Mouse (Mus musculus) erythroblast, embryonic 14.5 days (primary cell): ENCODE measurements around the gene Plekhg1. TPM values are rescaled to one million over a fixed set of nuclear protein-coding genes. Genes with fewer than 3 reads are reported as not detected.

Experiments used
- H3K27me3 ChIP-seq: 2 replicates; pipeline ENCODE4 v1.6.1; 2012; ENCODE audit warnings: inconsistent platforms; ENCODE audit not compliant: control insufficient read depth
- H3K36me3 ChIP-seq: 2 replicates; pipeline ENCODE4 v1.6.1; 2012; ENCODE audit warnings: mild to moderate bottlenecking, inconsistent platforms; ENCODE audit not compliant: control insufficient read depth
- H3K4me1 ChIP-seq: 2 replicates; pipeline ENCODE4 v1.6.1; 2012; ENCODE audit warnings: inconsistent platforms; ENCODE audit not compliant: control insufficient read depth
- H3K4me3 ChIP-seq: replicated peaks from 2 replicates; pipeline ENCODE3; 2012; ENCODE audit warnings: moderate library complexity, mild to moderate bottlenecking, inconsistent platforms
- H3K9me3 ChIP-seq: 2 replicates; pipeline ENCODE4 v1.6.1; 2012; ENCODE audit warnings: low read length, inconsistent platforms, mixed read lengths; ENCODE audit not compliant: control insufficient read depth
- GATA1 ChIP-seq: IDR thresholded peaks from 2 replicates; pipeline ENCODE4 v1.6.1; 2012; ENCODE audit warnings: low read length, inconsistent platforms, mixed read lengths
- TAL1 ChIP-seq: IDR thresholded peaks from 3 replicates; pipeline ENCODE4 v1.6.1; 2012; ENCODE audit warnings: low read length, inconsistent platforms, mixed read lengths
- polyA plus RNA-seq: library from polyadenylated mRNA; stranded (reverse); fragments of >175 nt; gene quantifications from 2 replicates; pipeline ENCODE4 v1.2.3, GENCODE M21; 2012

Plekhg1 gene
- not detected in 2 replicates for polyA plus RNA-seq

- Histone ChIP-seq H3K4me3 (peak within 1 kb of the TSS; percentile 42), H3K4me1 (no peaks in the 10 kb centered on the region), H3K36me3 (no peaks in the 10 kb centered on the region), H3K9me3 (no peaks in the 10 kb centered on the region), H3K27me3 (peaks cover 31% of the 10 kb centered on the region)
- TF ChIP-seq GATA1, result no peak
- TF ChIP-seq TAL1, result no peak
These were observed at the start of gene Plekhg1 for GRCm38 (mm10) chr10:3740148-3740503. Gene Plekhg1, plus strand, starts transcription at chr10:3740364.

GRCm38 (mm10) chr10:3692791-3693190 is 47.4 kb upstream of the Plekhg1 start:
- TF ChIP-seq TAL1 (no peak), GATA1 (no peak)

GRCm38 (mm10) chr10:3693699-3694280 is 46.4 kb upstream of the Plekhg1 start:
- H3K4me1 ChIP-seq, result no peaks in the 10 kb centered on the region
- H3K36me3 ChIP-seq, result no peaks in the 10 kb centered on the region
- H3K9me3 ChIP-seq, result no peaks in the 10 kb centered on the region
- H3K27me3 ChIP-seq, result no peaks in the 10 kb centered on the region
- no peak overlapping the region for H3K4me3 ChIP-seq
- no peak for TF ChIP-seq TAL1
- no peak for TF ChIP-seq GATA1

More at GRCm38 (mm10) chr10:3692791-3693190, 47.4 kb upstream of the Plekhg1 start:
- no peak overlapping the region for H3K4me3 ChIP-seq
- no peaks in the 10 kb centered on the region for H3K36me3 ChIP-seq
- H3K27me3 ChIP-seq, result no peaks in the 10 kb centered on the region
- no peaks in the 10 kb centered on the region for H3K9me3 ChIP-seq
- no peaks in the 10 kb centered on the region for H3K4me1 ChIP-seq

GRCm38 (mm10) chr10:3695332-3695905 is 44.7 kb upstream of the Plekhg1 start:
- H3K4me3 ChIP-seq, result no peak overlapping the region
- H3K36me3 ChIP-seq, result no peaks in the 10 kb centered on the region
- H3K4me1 ChIP-seq, result no peaks in the 10 kb centered on the region
- no peak for TF ChIP-seq GATA1
- no peak for TF ChIP-seq TAL1
- no peaks in the 10 kb centered on the region for H3K9me3 ChIP-seq
- no peaks in the 10 kb centered on the region for H3K27me3 ChIP-seq

- Histone ChIP-seq H3K9me3 (no peaks in the 10 kb centered on the region), H3K4me1 (no peaks in the 10 kb centered on the region), H3K4me3 (no peak overlapping the region), H3K36me3 (no peaks in the 10 kb centered on the region), H3K27me3 (no peaks in the 10 kb centered on the region)
- TF ChIP-seq TAL1 (no peak), GATA1 (no peak)
These were observed 43.3 kb upstream of the Plekhg1 start for GRCm38 (mm10) chr10:3696727-3697348.

- TF ChIP-seq GATA1, result no peak
- TF ChIP-seq TAL1, result no peak
- Histone ChIP-seq H3K36me3 (no peaks in the 10 kb centered on the region), H3K9me3 (no peaks in the 10 kb centered on the region), H3K27me3 (no peaks in the 10 kb centered on the region), H3K4me1 (no peaks in the 10 kb centered on the region), H3K4me3 (no peak overlapping the region)
These were observed 42.7 kb upstream of the Plekhg1 start for GRCm38 (mm10) chr10:3697500-3697899.

- Histone ChIP-seq H3K27me3 (no peaks in the 10 kb centered on the region), H3K36me3 (no peaks in the 10 kb centered on the region), H3K4me3 (no peak overlapping the region), H3K9me3 (no peaks in the 10 kb centered on the region), H3K4me1 (no peaks in the 10 kb centered on the region)
- TF ChIP-seq TAL1 (no peak), GATA1 (no peak)
These were observed 39.7 kb upstream of the Plekhg1 start for GRCm38 (mm10) chr10:3700225-3701073.

- Histone ChIP-seq H3K4me1 (no peaks in the 10 kb centered on the region), H3K27me3 (no peaks in the 10 kb centered on the region), H3K9me3 (no peaks in the 10 kb centered on the region), H3K4me3 (no peak overlapping the region), H3K36me3 (no peaks in the 10 kb centered on the region)
- TF ChIP-seq TAL1 (no peak), GATA1 (no peak)
These were observed 38.3 kb upstream of the Plekhg1 start for GRCm38 (mm10) chr10:3701832-3702231.

GRCm38 (mm10) chr10:3702585-3702984 is 37.6 kb upstream of the Plekhg1 start:
- Histone ChIP-seq H3K36me3 (no peaks in the 10 kb centered on the region), H3K4me1 (no peaks in the 10 kb centered on the region), H3K27me3 (no peaks in the 10 kb centered on the region), H3K4me3 (no peak overlapping the region), H3K9me3 (no peaks in the 10 kb centered on the region)
- TF ChIP-seq TAL1 (no peak), GATA1 (no peak)
